Mouse (Mus musculus) midbrain, embryonic 11.5 days (tissue): ENCODE results near the gene Qrsl1. TPM values are rescaled to one million over a fixed set of nuclear protein-coding genes. Genes with fewer than 3 reads are reported as not detected.

Source experiments
- ATAC-seq: fragments of 200-750 bp; cut with Nextera tagmentation; 2 replicates; pipeline ENCODE4 v1.8.0; 2017; ENCODE audit warnings: moderate TSS enrichment, moderate library complexity; ENCODE audit not compliant: low FRiP score
- DNase-seq: peaks from one replicate; pipeline ENCODE4 v3.0.0; 2015; ENCODE audit warnings: low spot score; ENCODE audit errors: missing footprints
- H3K27ac ChIP-seq: fragments of 300-500 bp; sonication (generic); 2 replicates; pipeline ENCODE4 v1.5.1; 2014; ENCODE audit warnings: low read depth, low read length
- H3K27me3 ChIP-seq: fragments of 300-500 bp; sonication (generic); 2 replicates; pipeline ENCODE4 v1.6.1; 2014; ENCODE audit warnings: mild to moderate bottlenecking, low read length, moderate library complexity, mixed read lengths; ENCODE audit not compliant: control insufficient read depth, insufficient read depth
- H3K36me3 ChIP-seq: fragments of 300-500 bp; sonication (generic); 2 replicates; pipeline ENCODE4 v1.6.1; 2014; ENCODE audit warnings: mild to moderate bottlenecking, low read length, moderate library complexity, mixed read lengths; ENCODE audit not compliant: control insufficient read depth, insufficient read depth
- H3K4me1 ChIP-seq: fragments of 300-500 bp; sonication (generic); 2 replicates; pipeline ENCODE4 v1.6.1; 2014; ENCODE audit warnings: low read length; ENCODE audit not compliant: control insufficient read depth, insufficient read depth
- H3K4me2 ChIP-seq: fragments of 300-500 bp; sonication (generic); 2 replicates; pipeline ENCODE4 v1.6.1; 2014; ENCODE audit warnings: mild to moderate bottlenecking, moderate library complexity
- H3K4me3 ChIP-seq: fragments of 300-500 bp; sonication (generic); 2 replicates; pipeline ENCODE4 v1.5.1; 2014; ENCODE audit warnings: low read depth, low read length
- H3K9ac ChIP-seq: fragments of 300-500 bp; sonication (generic); 2 replicates; pipeline ENCODE4 v1.6.1; 2014; ENCODE audit warnings: low read length
- H3K9me3 ChIP-seq: fragments of 300-500 bp; sonication (generic); 2 replicates; pipeline ENCODE4 v1.6.1; 2016; ENCODE audit warnings: low read length; ENCODE audit not compliant: control insufficient read depth
- WGBS: fragments of 180-500 bp; shearing (Covaris S2); extraction: QIAGEN DNeasy Blood & Tissue Kit; methylation state at CpG from one replicate; pipeline ENCODE4 v1.1.7; 2014; 5-methylcytosine and 5-hydroxymethylcytosine counted together
- polyA plus RNA-seq: library from polyadenylated mRNA; unstranded; fragments of >200 nt; fragmentation: Nextera tagmentation; extraction: Ambion mirVana; gene quantifications from 2 replicates; pipeline ENCODE4 v1.2.1, GENCODE M21; 2014

Gene Qrsl1
- polyA plus RNA-seq, 1 experiment from 2014 or later = 26.0 TPM

GRCm38 (mm10) chr10:43918696-43919608 lies 17.4 kb upstream of the Qrsl1 start:
- Histone ChIP-seq H3K27me3 (no peaks in the 10 kb centered on the region), H3K9ac (no peak overlapping the region), H3K27ac (no peak overlapping the region), H3K4me2 (no peak overlapping the region), H3K9me3 (no peaks in the 10 kb centered on the region), H3K36me3 (no peaks in the 10 kb centered on the region), H3K4me1 (no peaks in the 10 kb centered on the region), H3K4me3 (no peak overlapping the region)
- DNase-seq = peak; percentile 97
- ATAC-seq = peak; percentile 65; the same call in 1 of the 2 replicates
- 41% methylated on average over 17 of the region's 17 CpGs for WGBS

- no peak for DNase-seq
- Histone ChIP-seq H3K4me2 (no peak overlapping the region), H3K36me3 (no peaks in the 10 kb centered on the region), H3K9me3 (no peaks in the 10 kb centered on the region), H3K9ac (no peak overlapping the region), H3K4me1 (no peaks in the 10 kb centered on the region), H3K27me3 (no peaks in the 10 kb centered on the region), H3K4me3 (no peak overlapping the region), H3K27ac (no peak overlapping the region)
- no peak for ATAC-seq
- WGBS = 92% methylated on average over 2 of the region's 2 CpGs
Observed at GRCm38 (mm10) chr10:43916737-43917136, 15.2 kb upstream of the Qrsl1 start.

- ATAC-seq = no peak
- 84% methylated on average over 12 of the region's 12 CpGs for WGBS
- no peaks in the 10 kb centered on the region for H3K4me1 ChIP-seq
- no peak overlapping the region for H3K27ac ChIP-seq
- no peaks in the 10 kb centered on the region for H3K27me3 ChIP-seq
- no peaks in the 10 kb centered on the region for H3K36me3 ChIP-seq
- DNase-seq = no peak
- H3K9ac ChIP-seq = no peak overlapping the region
- H3K4me3 ChIP-seq = no peak overlapping the region
- no peaks in the 10 kb centered on the region for H3K9me3 ChIP-seq
- H3K4me2 ChIP-seq = no peak overlapping the region
Observed at GRCm38 (mm10) chr10:43916181-43916580, 14.6 kb upstream of the Qrsl1 start.

- H3K9me3 ChIP-seq = no peaks in the 10 kb centered on the region
- no peak overlapping the region for H3K9ac ChIP-seq
- H3K4me2 ChIP-seq = no peak overlapping the region
- H3K36me3 ChIP-seq = no peaks in the 10 kb centered on the region
- WGBS = 88% methylated on average over 3 of the region's 3 CpGs
- H3K27me3 ChIP-seq = no peaks in the 10 kb centered on the region
- H3K4me3 ChIP-seq = no peak overlapping the region
- DNase-seq = no peak
- H3K4me1 ChIP-seq = no peaks in the 10 kb centered on the region
- no peak for ATAC-seq
- H3K27ac ChIP-seq = no peak overlapping the region
Observed at GRCm38 (mm10) chr10:43912236-43912635, 10.7 kb upstream of the Qrsl1 start.

- no peaks in the 10 kb centered on the region for H3K9me3 ChIP-seq
- ATAC-seq = no peak
Observed at GRCm38 (mm10) chr10:43910873-43911142, 9.3 kb upstream of the Qrsl1 start.

GRCm38 (mm10) chr10:43910032-43910872 lies 8.7 kb upstream of the Qrsl1 start:
- H3K4me3 ChIP-seq = no peak overlapping the region
- WGBS = 88% methylated on average over 12 of the region's 12 CpGs
- no peaks in the 10 kb centered on the region for H3K9me3 ChIP-seq
- no peaks in the 10 kb centered on the region for H3K27me3 ChIP-seq
- ATAC-seq (no peak), DNase-seq (no peak)
- no peaks in the 10 kb centered on the region for H3K4me1 ChIP-seq
- H3K4me2 ChIP-seq = no peak overlapping the region
- no peaks in the 10 kb centered on the region for H3K36me3 ChIP-seq
- no peak overlapping the region for H3K9ac ChIP-seq
- no peak overlapping the region for H3K27ac ChIP-seq

More at GRCm38 (mm10) chr10:43910873-43911142, 9.3 kb upstream of the Qrsl1 start:
- Histone ChIP-seq H3K4me2 (no peak overlapping the region), H3K36me3 (no peaks in the 10 kb centered on the region), H3K4me3 (no peak overlapping the region), H3K9ac (no peak overlapping the region), H3K27ac (no peak overlapping the region), H3K4me1 (no peaks in the 10 kb centered on the region), H3K27me3 (no peaks in the 10 kb centered on the region)
- no peak for DNase-seq
- WGBS = 91% methylated on average over 8 of the region's 8 CpGs

GRCm38 (mm10) chr10:43904569-43904968 lies 3.0 kb upstream of the Qrsl1 start:
- 97% methylated on average over 1 of the region's 1 CpGs for WGBS
- ATAC-seq (no peak), DNase-seq (no peak)
- Histone ChIP-seq H3K9ac (no peak overlapping the region), H3K27me3 (no peaks in the 10 kb centered on the region), H3K9me3 (no peaks in the 10 kb centered on the region), H3K4me1 (peaks cover 7% of the 10 kb centered on the region; the same call in 1 of the 2 replicates), H3K4me3 (no peak overlapping the region), H3K36me3 (no peaks in the 10 kb centered on the region), H3K27ac (no peak overlapping the region), H3K4me2 (no peak overlapping the region)

GRCm38 (mm10) chr10:43900883-43901570 lies 518 bp downstream of the Qrsl1 start:
- H3K27ac ChIP-seq = no peak overlapping the region
- peak overlapping the region; percentile 42 for H3K4me2 ChIP-seq
- H3K4me1 ChIP-seq = peaks cover 7% of the 10 kb centered on the region; the same call in 1 of the 2 replicates
- peak overlapping the region; percentile 74 for H3K4me3 ChIP-seq
- H3K9me3 ChIP-seq = no peaks in the 10 kb centered on the region
- H3K9ac ChIP-seq = peak overlapping the region; percentile 77
- DNase-seq (peak; percentile 85), ATAC-seq (no peak)
- H3K27me3 ChIP-seq = no peaks in the 10 kb centered on the region
- no peaks in the 10 kb centered on the region for H3K36me3 ChIP-seq
- 8% methylated on average over 30 of the region's 30 CpGs for WGBS
